Comparison of ENCODE assay signal across 11 mouse cellular contexts in the genomic region with DNA sequence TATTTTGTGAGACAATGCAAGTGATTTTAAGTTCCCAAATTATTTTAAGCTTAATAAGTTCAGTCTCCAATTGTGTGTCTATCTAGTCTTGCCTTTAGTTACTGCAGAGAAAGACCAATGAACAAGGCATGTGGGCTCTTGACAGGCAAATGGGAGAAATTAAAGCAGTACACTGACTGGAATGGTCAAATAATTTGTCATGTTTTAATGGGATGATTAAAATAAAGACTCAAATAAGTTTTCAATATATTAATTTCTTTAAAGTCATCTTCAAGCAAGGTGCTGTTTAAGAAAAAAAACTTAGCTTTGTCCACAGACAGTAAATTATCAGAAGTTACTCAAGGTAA. TPM values are rescaled to one million over a fixed set of nuclear protein-coding genes. Genes with fewer than 3 reads are reported as not detected.
DNase-seq lines count a peak whose midpoint lies in the region; ATAC-seq and TF ChIP-seq lines count a peak whose summit lies in the region.
"Had no signal": no experiment of that assay in that cellular context is flagged by ENCODE, and none has a peak within 500 bp of the region (broad histone marks: within the 10 kb centered on the region; RNA-seq: fewer than 3 reads in every experiment).

No protein-coding gene starts in this region.

- H3K9ac ChIP-seq in heart, embryonic 14.5 days (ENCODE audit: low read length): peak overlapping the region; percentile 99
- H3K9ac ChIP-seq in MEL (ENCODE audit: control insufficient read depth, low read depth, low read length, poor library complexity, severe bottlenecking): peak overlapping the region; percentile 91
- H3K9ac ChIP-seq in hindbrain, embryonic 14.5 days: peak overlapping the region; percentile 100
- peak overlapping the region; percentile 100 for H3K9ac ChIP-seq in midbrain, embryonic 11.5 days (ENCODE audit: low read length)

- TF ChIP-seq RAD21 in MEL (IDR thresholded peaks at IDR 0.05; ENCODE audit: low read depth, low read length): no peak

- no peaks in the 10 kb centered on the region for H3K9me3 ChIP-seq in heart, embryonic 14.5 days (ENCODE audit: control insufficient read depth, low read length)
- H3K9me3 ChIP-seq in MEL (replicated peaks; ENCODE audit: insufficient read depth, low read length): no peaks in the 10 kb centered on the region
- H3K9me3 ChIP-seq in hindbrain, embryonic 14.5 days (ENCODE audit: control insufficient read depth, low read length): no peaks in the 10 kb centered on the region
- H3K9me3 ChIP-seq in midbrain, embryonic 11.5 days (ENCODE audit: control insufficient read depth, low read length): no peaks in the 10 kb centered on the region

- DNase-seq in heart, adult 8-10 months (ENCODE audit: low spot score): no peak
- peak; percentile 74 for DNase-seq in MEL (ENCODE audit: low read depth, low spot score)
- no peak for DNase-seq in hindbrain, embryonic 14.5 days (ENCODE audit: low spot score)
- no peak for DNase-seq in midbrain, embryonic 11.5 days (ENCODE audit: low spot score, missing footprints)
- no peak for DNase-seq in frontal cortex, postnatal 36 days (ENCODE audit: low spot score in 2 of 2)
- DNase-seq in kidney, adult 9 months: no peak
- DNase-seq: adrenal gland, postnatal 36 days; thymus, adult 18-20 months had no signal

- H3K79me2 ChIP-seq in MEL (ENCODE audit: control insufficient read depth, insufficient read depth, low read length, poor library complexity): peaks cover 9% of the 10 kb centered on the region

- peaks cover 0 to 6% of the 10 kb centered on the region in 2 experiments; a peak in 2 of 4 replicates for H3K4me1 ChIP-seq in heart, embryonic 14.5 days (ENCODE audit: control insufficient read depth in 2 of 2, insufficient read depth in 2 of 2, low read length in 2 of 2)
- H3K4me1 ChIP-seq in MEL (ENCODE audit: control insufficient read depth in 1 of 2, insufficient read depth in 2 of 2, low read length in 2 of 2): peaks cover 5 to 18% of the 10 kb centered on the region in 2 experiments; a peak in 2 of 4 replicates
- peaks cover 10% of the 10 kb centered on the region; the same call in 1 of the 2 replicates for H3K4me1 ChIP-seq in hindbrain, embryonic 14.5 days (replicated peaks; ENCODE audit: control insufficient read depth, insufficient read depth, low read length)
- peaks cover 5% of the 10 kb centered on the region; the same call in 1 of the 2 replicates for H3K4me1 ChIP-seq in midbrain, embryonic 11.5 days (ENCODE audit: control insufficient read depth, insufficient read depth, low read length)

- ATAC-seq in heart, embryonic 14.5 days (ENCODE audit: insufficient number of reproducible peaks, insufficient read depth, low FRiP score, low read depth): no peak
- ATAC-seq in hindbrain, embryonic 14.5 days (ENCODE audit: low FRiP score): no peak
- no peak for ATAC-seq in midbrain, embryonic 11.5 days (ENCODE audit: low FRiP score)
- ATAC-seq in cerebellum, adult (ENCODE audit: insufficient number of reproducible peaks, low FRiP score, low TSS enrichment): no peak
- ATAC-seq: CD4-positive, CD25-positive, alpha-beta regulatory T cell, adult 4 months had no signal

- 0 out of 2 replicates have a peak, but pooled peaks cover 8% of the 10 kb centered on the region for H3K36me3 ChIP-seq in heart, embryonic 14.5 days (ENCODE audit: control insufficient read depth, insufficient read depth, low read length)
- H3K36me3 ChIP-seq in MEL (ENCODE audit: control insufficient read depth in 1 of 2, insufficient read depth in 2 of 2, low read length in 2 of 2): peaks cover 0 to 23% of the 10 kb centered on the region in 2 experiments; a peak in 2 of 4 replicates
- peaks cover 9% of the 10 kb centered on the region for H3K36me3 ChIP-seq in hindbrain, embryonic 14.5 days (replicated peaks; ENCODE audit: control insufficient read depth, insufficient read depth)
- H3K36me3 ChIP-seq in midbrain, embryonic 11.5 days (ENCODE audit: control insufficient read depth, insufficient read depth, low read length): no peaks in the 10 kb centered on the region

- TF ChIP-seq CTCF in MEL (IDR thresholded peaks at IDR 0.05 in 2 of 3, conservative IDR thresholded peaks at IDR 0.05 in 1 of 3; ENCODE audit: control insufficient read depth in 1 of 3, insufficient read depth in 1 of 3, low read depth in 2 of 3, low read length in 3 of 3, poor library complexity in 1 of 3, severe bottlenecking in 1 of 3): no peak

- TF ChIP-seq POLR2A in MEL (IDR thresholded peaks at IDR 0.05; ENCODE audit: control insufficient read depth in 1 of 2, insufficient read depth in 1 of 2, low read depth in 1 of 2, low read length in 2 of 2, poor library complexity in 1 of 2): no peak; a peak in 1 of 4 replicates

- peak overlapping the region; percentile 84 for H3K4me2 ChIP-seq in heart, embryonic 14.5 days (ENCODE audit: low read length)
- peak overlapping the region; percentile 92 for H3K4me2 ChIP-seq in hindbrain, embryonic 14.5 days (replicated peaks)
- H3K4me2 ChIP-seq in midbrain, embryonic 11.5 days: peak overlapping the region; percentile 48

- H3K27ac ChIP-seq in heart, embryonic 14.5 days (replicated peaks in 1 of 2; ENCODE audit: control insufficient read depth in 1 of 2, insufficient read depth in 1 of 2, low read depth in 2 of 2, low read length in 2 of 2): peak overlapping the region; percentile 98; a peak in 2 of 4 replicates
- peak overlapping the region; percentile 95 for H3K27ac ChIP-seq in MEL (ENCODE audit: control insufficient read depth, low read depth, low read length)
- H3K27ac ChIP-seq in hindbrain, embryonic 14.5 days: peak overlapping the region; percentile 98
- H3K27ac ChIP-seq in midbrain, embryonic 11.5 days (ENCODE audit: low read depth, low read length): peak overlapping the region; percentile 98

- TF ChIP-seq EP300 in MEL (IDR thresholded peaks at IDR 0.05; ENCODE audit: low read depth in 1 of 2, low read length in 2 of 2): no peak; a peak in 2 of 4 replicates

- no peaks in the 10 kb centered on the region for H3K27me3 ChIP-seq in heart, embryonic 14.5 days (ENCODE audit: control insufficient read depth, insufficient read depth, low read length)
- H3K27me3 ChIP-seq in MEL (ENCODE audit: control insufficient read depth in 1 of 2, insufficient read depth in 2 of 2, low read length in 2 of 2): no peaks in the 10 kb centered on the region
- no peaks in the 10 kb centered on the region for H3K27me3 ChIP-seq in hindbrain, embryonic 14.5 days (ENCODE audit: control insufficient read depth, insufficient read depth, low read length)
- no peaks in the 10 kb centered on the region for H3K27me3 ChIP-seq in midbrain, embryonic 11.5 days (ENCODE audit: control insufficient read depth, insufficient read depth, low read length)

- peak overlapping the region in 1 of 2 experiments; percentile 94; a peak in 1 of 4 replicates for H3K4me3 ChIP-seq in heart, embryonic 14.5 days (ENCODE audit: control insufficient read depth in 1 of 2, insufficient read depth in 1 of 2, low read depth in 1 of 2, low read length in 2 of 2)
- no peak overlapping the region for H3K4me3 ChIP-seq in MEL (ENCODE audit: control insufficient read depth in 1 of 2, insufficient read depth in 1 of 2, low read depth in 2 of 2, low read length in 2 of 2)
- peak overlapping the region; percentile 92; the same call in 1 of the 2 replicates for H3K4me3 ChIP-seq in hindbrain, embryonic 14.5 days (replicated peaks; ENCODE audit: low read length)
- H3K4me3 ChIP-seq in midbrain, embryonic 11.5 days (ENCODE audit: low read depth, low read length): no peak overlapping the region

TF ChIP-seq in MEL, 35 proteins besides CTCF, POLR2A, EP300 and RAD21 (continues in another document):
- no peak for TF ChIP-seq ZC3H11A (IDR thresholded peaks at IDR 0.05; ENCODE audit: low read depth, low read length)
- TF ChIP-seq ZKSCAN1 (IDR thresholded peaks at IDR 0.05; ENCODE audit: low read depth, low read length): no peak
- no peak for TF ChIP-seq MAX (IDR thresholded peaks at IDR 0.05; ENCODE audit: low read length)
- TF ChIP-seq MYC (IDR thresholded peaks at IDR 0.05; ENCODE audit: low read depth, low read length): peak; percentile 90
- TF ChIP-seq CHD1 (IDR thresholded peaks at IDR 0.05; ENCODE audit: low read depth, low read length): no peak
- TF ChIP-seq POLR2AphosphoS2 (IDR thresholded peaks at IDR 0.05; ENCODE audit: low read length): no peak; the same call in 1 of the 2 replicates
- TF ChIP-seq NRF1 (IDR thresholded peaks at IDR 0.05; ENCODE audit: insufficient read depth, low read depth, low read length, poor library complexity, severe bottlenecking): no peak
- peak; percentile 67; the same call in 1 of the 2 replicates for TF ChIP-seq CHD2 (IDR thresholded peaks at IDR 0.05; ENCODE audit: low read length)
- TF ChIP-seq ELF1 (IDR thresholded peaks at IDR 0.05; ENCODE audit: low read depth, low read length): no peak
- peak; percentile 63; the same call in 1 of the 2 replicates for TF ChIP-seq SIN3A (IDR thresholded peaks at IDR 0.05; ENCODE audit: low read length)
- no peak for TF ChIP-seq MEF2A (IDR thresholded peaks at IDR 0.05; ENCODE audit: extremely low read depth, insufficient replicate concordance, low read depth, low read length, poor library complexity, severe bottlenecking)
- no peak for TF ChIP-seq KAT2A (conservative IDR thresholded peaks at IDR 0.05; ENCODE audit: low read depth, low read length)
- 0 out of 2 replicates have a peak, but pooled peaks have one; percentile 9 for TF ChIP-seq BHLHE40 (IDR thresholded peaks at IDR 0.05; ENCODE audit: borderline replicate concordance, low read depth, low read length)
- TF ChIP-seq SMC3 (IDR thresholded peaks at IDR 0.05; ENCODE audit: low read depth, low read length): peak; percentile 17; the same call in 1 of the 2 replicates
- TF ChIP-seq HCFC1 (IDR thresholded peaks at IDR 0.05; ENCODE audit: low read depth, low read length): 0 out of 2 replicates have a peak, but pooled peaks have one; percentile 31
- TF ChIP-seq USF2 (IDR thresholded peaks at IDR 0.05; ENCODE audit: borderline replicate concordance in 1 of 2, insufficient read depth in 1 of 2, low read depth in 1 of 2, low read length in 2 of 2): no peak
- no peak for TF ChIP-seq POLR2AphosphoS5 (IDR thresholded peaks at IDR 0.05; ENCODE audit: borderline replicate concordance, low read depth, low read length)
- no peak for TF ChIP-seq USF1 (IDR thresholded peaks at IDR 0.05; ENCODE audit: low read depth, low read length)
- TF ChIP-seq MXI1 (IDR thresholded peaks at IDR 0.05; ENCODE audit: low read depth, low read length): no peak

RNA-seq across cellular contexts. Expression of a gene that starts 14.5 kb away (rescaled TPM):
- polyA plus RNA-seq in heart, embryonic 14.5 days (2014; fragmentation: Nextera tagmentation; extraction: Ambion mirVana): 4.8 and 6.8 TPM in 2 replicates
- 10 to 100 TPM; 10.2 to 14.0 (median 12.8) TPM for total RNA-seq in heart, adult 8-10 months (2022)
- total RNA-seq in MEL (2012; rRNA removed): 4.3 and 4.8 TPM in 2 replicates
- polyA plus RNA-seq in MEL (2012; ENCODE audit: insufficient read depth in 1 of 2, insufficient read length in 2 of 2, low read depth in 1 of 2, low replicate concordance in 2 of 2, missing spikeins in 1 of 2): 1 to 10 TPM in 1 of 2 experiments, not detected in 1; 5.7 TPM
- 5.0 and 7.2 TPM in 2 replicates for polyA plus RNA-seq in hindbrain, embryonic 14.5 days (2014; fragmentation: Nextera tagmentation; extraction: Ambion mirVana)
- 4.6 and 5.5 TPM in 2 replicates for polyA plus RNA-seq in midbrain, embryonic 11.5 days (2014; fragmentation: Nextera tagmentation; extraction: Ambion mirVana)
